Mouse (Mus musculus) midbrain, embryonic 13.5 days (tissue): ENCODE measurements around the gene Cemip2. TPM values are rescaled to one million over a fixed set of nuclear protein-coding genes. Genes with fewer than 3 reads are reported as not detected.

Source experiments
- ATAC-seq: fragments of 200-750 bp; cut with Nextera tagmentation; 2 replicates; pipeline ENCODE4 v1.8.0; 2017; ENCODE audit warnings: mild to moderate bottlenecking, moderate TSS enrichment, moderate library complexity
- H3K27ac ChIP-seq: fragments of 300-500 bp; sonication (generic); 2 replicates; pipeline ENCODE4 v1.5.1; 2015; ENCODE audit warnings: inconsistent platforms, mild to moderate bottlenecking, moderate library complexity
- H3K27me3 ChIP-seq: fragments of 300-500 bp; sonication (generic); 2 replicates; pipeline ENCODE4 v1.6.1; 2015; ENCODE audit warnings: mild to moderate bottlenecking, inconsistent platforms
- H3K36me3 ChIP-seq: fragments of 300-500 bp; sonication (generic); 2 replicates; pipeline ENCODE4 v1.6.1; 2015; ENCODE audit warnings: mild to moderate bottlenecking, inconsistent platforms
- H3K4me1 ChIP-seq: fragments of 300-500 bp; sonication (generic); replicated peaks from 2 replicates; pipeline ENCODE4 v1.6.1; 2015; ENCODE audit warnings: inconsistent platforms
- H3K4me2 ChIP-seq: fragments of 300-500 bp; sonication (generic); replicated peaks from 2 replicates; pipeline ENCODE4 v1.6.1; 2015; ENCODE audit warnings: moderate library complexity, mild to moderate bottlenecking, inconsistent platforms
- H3K4me3 ChIP-seq: fragments of 300-500 bp; sonication (generic); replicated peaks from 2 replicates; pipeline ENCODE4 v1.5.1; 2015; ENCODE audit warnings: mild to moderate bottlenecking, inconsistent platforms
- H3K9ac ChIP-seq: fragments of 300-500 bp; sonication (generic); replicated peaks from 2 replicates; pipeline ENCODE4 v1.6.1; 2015; ENCODE audit warnings: mild to moderate bottlenecking, inconsistent platforms
- H3K9me3 ChIP-seq: fragments of 300-500 bp; sonication (generic); 2 replicates; pipeline ENCODE4 v1.6.1; 2016; ENCODE audit warnings: mild to moderate bottlenecking, inconsistent platforms
- WGBS: fragments of 180-500 bp; shearing (Covaris S2); methylation state at CpG from one replicate; pipeline ENCODE4 v1.1.7; 2015; 5-methylcytosine and 5-hydroxymethylcytosine counted together
- polyA plus RNA-seq: library from polyadenylated mRNA; unstranded; fragments of >200 nt; fragmentation: Nextera tagmentation; extraction: Ambion mirVana; gene quantifications from 2 replicates; pipeline ENCODE4 v1.2.1, GENCODE M21; 2015

Cemip2 gene
- polyA plus RNA-seq, result 73.8 and 76.2 TPM in 2 replicates

- H3K36me3 ChIP-seq, result no peaks in the 10 kb centered on the region
- H3K4me3 ChIP-seq, result peak within 1 kb of the TSS; percentile 86
- H3K4me2 ChIP-seq, result peak within 1 kb of the TSS; percentile 82
- peak; percentile 94 for ATAC-seq
- peaks cover 49% of the 10 kb centered on the region for H3K4me1 ChIP-seq
- WGBS, result under 1% methylated on average over 74 of the region's 75 CpGs
- no peaks in the 10 kb centered on the region for H3K9me3 ChIP-seq
- no peaks in the 10 kb centered on the region for H3K27me3 ChIP-seq
- H3K9ac ChIP-seq, result peak within 1 kb of the TSS; percentile 92
- H3K27ac ChIP-seq, result peak within 1 kb of the TSS; percentile 96
These were observed at the start of gene Cemip2 for GRCm38 (mm10) chr19:21778147-21778917. Cemip2 (plus strand) TSS chr19:21778342.

- no peaks in the 10 kb centered on the region for H3K36me3 ChIP-seq
- no peak overlapping the region for H3K27ac ChIP-seq
- no peak overlapping the region for H3K9ac ChIP-seq
- H3K9me3 ChIP-seq, result no peaks in the 10 kb centered on the region
- H3K4me2 ChIP-seq, result no peak overlapping the region
- H3K27me3 ChIP-seq, result no peaks in the 10 kb centered on the region
- no peak overlapping the region for H3K4me3 ChIP-seq
- 97% methylated on average over 6 of the region's 6 CpGs for WGBS
- H3K4me1 ChIP-seq, result peaks cover 16% of the 10 kb centered on the region
- ATAC-seq, result no peak
These were observed 49.8 kb upstream of the Cemip2 start for GRCm38 (mm10) chr19:21728342-21728741.

- Histone ChIP-seq H3K27me3 (no peaks in the 10 kb centered on the region; the same call in 1 of the 2 replicates), H3K9ac (no peak overlapping the region), H3K4me2 (no peak overlapping the region), H3K9me3 (no peaks in the 10 kb centered on the region), H3K4me3 (no peak overlapping the region), H3K36me3 (no peaks in the 10 kb centered on the region), H3K4me1 (no peaks in the 10 kb centered on the region), H3K27ac (no peak overlapping the region)
- 89% methylated on average over 5 of the region's 5 CpGs for WGBS
- no peak for ATAC-seq
These were observed 46.3 kb upstream of the Cemip2 start for GRCm38 (mm10) chr19:21731887-21732286.

- no peaks in the 10 kb centered on the region; the same call in 1 of the 2 replicates for H3K4me1 ChIP-seq
- no peaks in the 10 kb centered on the region for H3K9me3 ChIP-seq
- no peak overlapping the region for H3K9ac ChIP-seq
- H3K36me3 ChIP-seq, result no peaks in the 10 kb centered on the region
- no peak for ATAC-seq
- no peak overlapping the region for H3K4me3 ChIP-seq
- 95% methylated on average over 2 of the region's 2 CpGs for WGBS
- no peak overlapping the region for H3K27ac ChIP-seq
- H3K27me3 ChIP-seq, result no peaks in the 10 kb centered on the region; the same call in 1 of the 2 replicates
- no peak overlapping the region for H3K4me2 ChIP-seq
These were observed 45.0 kb upstream of the Cemip2 start for GRCm38 (mm10) chr19:21733176-21733575.

- no peak for ATAC-seq
- no peak overlapping the region for H3K4me2 ChIP-seq
These were observed 44.0 kb upstream of the Cemip2 start for GRCm38 (mm10) chr19:21734112-21734511.

GRCm38 (mm10) chr19:21737446-21737845, 40.7 kb upstream of the Cemip2 start:
- no peaks in the 10 kb centered on the region; the same call in 1 of the 2 replicates for H3K27me3 ChIP-seq
- WGBS, result 69% methylated on average over 18 of the region's 18 CpGs
- H3K9ac ChIP-seq, result no peak overlapping the region
- ATAC-seq, result no peak
- no peak overlapping the region for H3K27ac ChIP-seq
- H3K4me3 ChIP-seq, result no peak overlapping the region
- H3K4me1 ChIP-seq, result no peaks in the 10 kb centered on the region; the same call in 1 of the 2 replicates
- H3K36me3 ChIP-seq, result no peaks in the 10 kb centered on the region
- no peak overlapping the region for H3K4me2 ChIP-seq
- H3K9me3 ChIP-seq, result no peaks in the 10 kb centered on the region

More at GRCm38 (mm10) chr19:21734112-21734511, 44.0 kb upstream of the Cemip2 start:
- Histone ChIP-seq H3K27me3 (no peaks in the 10 kb centered on the region; the same call in 1 of the 2 replicates), H3K4me3 (no peak overlapping the region), H3K36me3 (no peaks in the 10 kb centered on the region), H3K27ac (no peak overlapping the region), H3K4me1 (no peaks in the 10 kb centered on the region; the same call in 1 of the 2 replicates), H3K9ac (no peak overlapping the region), H3K9me3 (no peaks in the 10 kb centered on the region)
- WGBS, result 41% methylated on average over 5 of the region's 5 CpGs

- Histone ChIP-seq H3K9ac (no peak overlapping the region), H3K4me1 (no peaks in the 10 kb centered on the region; the same call in 1 of the 2 replicates), H3K4me2 (no peak overlapping the region), H3K9me3 (no peaks in the 10 kb centered on the region), H3K4me3 (no peak overlapping the region), H3K36me3 (no peaks in the 10 kb centered on the region), H3K27me3 (no peaks in the 10 kb centered on the region; the same call in 1 of the 2 replicates), H3K27ac (peak overlapping the region; percentile 37; the same call in 1 of the 2 replicates)
- ATAC-seq, result peak; percentile 50; the same call in 1 of the 2 replicates
- 57% methylated on average over 17 of the region's 17 CpGs for WGBS
These were observed 40.1 kb upstream of the Cemip2 start for GRCm38 (mm10) chr19:21737881-21738590.

- H3K9me3 ChIP-seq, result no peaks in the 10 kb centered on the region
- H3K4me1 ChIP-seq, result no peaks in the 10 kb centered on the region; the same call in 1 of the 2 replicates
- peak overlapping the region; percentile 37; the same call in 1 of the 2 replicates for H3K27ac ChIP-seq
- H3K9ac ChIP-seq, result no peak overlapping the region
- H3K36me3 ChIP-seq, result no peaks in the 10 kb centered on the region
- H3K4me2 ChIP-seq, result no peak overlapping the region
- WGBS, result 94% methylated on average over 18 of the region's 18 CpGs
- no peak for ATAC-seq
- H3K27me3 ChIP-seq, result no peaks in the 10 kb centered on the region; the same call in 1 of the 2 replicates
- no peak overlapping the region for H3K4me3 ChIP-seq
These were observed 39.4 kb upstream of the Cemip2 start for GRCm38 (mm10) chr19:21738591-21739280.

- Histone ChIP-seq H3K27me3 (no peaks in the 10 kb centered on the region), H3K4me2 (no peak overlapping the region), H3K4me3 (no peak overlapping the region), H3K9me3 (no peaks in the 10 kb centered on the region), H3K27ac (no peak overlapping the region), H3K9ac (no peak overlapping the region), H3K36me3 (no peaks in the 10 kb centered on the region), H3K4me1 (no peaks in the 10 kb centered on the region; the same call in 1 of the 2 replicates)
- WGBS, result 86% methylated on average over 12 of the region's 12 CpGs
- peak; percentile 40; the same call in 1 of the 2 replicates for ATAC-seq
These were observed 36.0 kb upstream of the Cemip2 start for GRCm38 (mm10) chr19:21742138-21742537.

- WGBS, result 90% methylated on average over 2 of the region's 2 CpGs
- no peaks in the 10 kb centered on the region for H3K4me1 ChIP-seq
- no peak overlapping the region for H3K4me2 ChIP-seq
- no peak overlapping the region for H3K9ac ChIP-seq
- no peaks in the 10 kb centered on the region for H3K27me3 ChIP-seq
- ATAC-seq, result no peak
- H3K9me3 ChIP-seq, result no peaks in the 10 kb centered on the region
- no peak overlapping the region for H3K4me3 ChIP-seq
- no peaks in the 10 kb centered on the region for H3K36me3 ChIP-seq
- H3K27ac ChIP-seq, result no peak overlapping the region
These were observed 32.6 kb upstream of the Cemip2 start for GRCm38 (mm10) chr19:21745586-21745985.

GRCm38 (mm10) chr19:21747356-21747755, 30.8 kb upstream of the Cemip2 start:
- Histone ChIP-seq H3K27ac (no peak overlapping the region), H3K4me1 (no peaks in the 10 kb centered on the region), H3K36me3 (no peaks in the 10 kb centered on the region), H3K4me3 (no peak overlapping the region), H3K27me3 (no peaks in the 10 kb centered on the region), H3K4me2 (no peak overlapping the region), H3K9me3 (no peaks in the 10 kb centered on the region), H3K9ac (no peak overlapping the region)
- ATAC-seq, result no peak
- WGBS, result 26% methylated on average over 4 of the region's 4 CpGs
